Mouse (Mus musculus) limb, embryonic 10.5 days (tissue): ENCODE results near the gene Mapk13. TPM values are rescaled to one million over a fixed set of nuclear protein-coding genes. Genes with fewer than 3 reads are reported as not detected.
"Not testable (repeated sequence)": the region's sequence is repeated elsewhere in the genome, so short reads cannot be mapped to it uniquely, and the experiment has no call there.

Experiments
- DNase-seq: peaks from one replicate; pipeline ENCODE4 v3.0.0-alpha.2; 2017; ENCODE audit warnings: low spot score
- H3K27ac ChIP-seq: fragments of 300-500 bp; sonication (generic); 2 replicates; pipeline ENCODE4 v1.5.1; 2016; ENCODE audit warnings: mild to moderate bottlenecking
- H3K27me3 ChIP-seq: fragments of 300-500 bp; sonication (generic); 2 replicates; pipeline ENCODE4 v1.6.1; 2016; ENCODE audit warnings: low read depth, mild to moderate bottlenecking; ENCODE audit not compliant: poor library complexity, severe bottlenecking
- H3K36me3 ChIP-seq: fragments of 300-500 bp; sonication (generic); 2 replicates; pipeline ENCODE4 v1.6.1; 2016; ENCODE audit warnings: mild to moderate bottlenecking, moderate library complexity
- H3K4me1 ChIP-seq: fragments of 300-500 bp; sonication (generic); 2 replicates; pipeline ENCODE4 v1.6.1; 2016
- H3K4me3 ChIP-seq: fragments of 300-500 bp; sonication (generic); 2 replicates; pipeline ENCODE4 v1.5.1; 2016; ENCODE audit warnings: mild to moderate bottlenecking, moderate library complexity
- H3K9me3 ChIP-seq: fragments of 300-500 bp; sonication (generic); replicated peaks from 2 replicates; pipeline ENCODE4 v1.6.1; 2016; ENCODE audit warnings: mild to moderate bottlenecking
- WGBS: fragments of 180-500 bp; shearing (Covaris S2); methylation state at CpG from one replicate; pipeline ENCODE4 v1.1.7; 2016; 5-methylcytosine and 5-hydroxymethylcytosine counted together
- polyA plus RNA-seq: library from polyadenylated mRNA; unstranded; fragments of >200 nt; fragmentation: Nextera tagmentation; extraction: Ambion mirVana; gene quantifications from 2 replicates; pipeline ENCODE4 v1.2.1, GENCODE M21; 2016

Gene Mapk13
- polyA plus RNA-seq, 1 experiment from 2014 or later, result 8.2 TPM

DNA sequence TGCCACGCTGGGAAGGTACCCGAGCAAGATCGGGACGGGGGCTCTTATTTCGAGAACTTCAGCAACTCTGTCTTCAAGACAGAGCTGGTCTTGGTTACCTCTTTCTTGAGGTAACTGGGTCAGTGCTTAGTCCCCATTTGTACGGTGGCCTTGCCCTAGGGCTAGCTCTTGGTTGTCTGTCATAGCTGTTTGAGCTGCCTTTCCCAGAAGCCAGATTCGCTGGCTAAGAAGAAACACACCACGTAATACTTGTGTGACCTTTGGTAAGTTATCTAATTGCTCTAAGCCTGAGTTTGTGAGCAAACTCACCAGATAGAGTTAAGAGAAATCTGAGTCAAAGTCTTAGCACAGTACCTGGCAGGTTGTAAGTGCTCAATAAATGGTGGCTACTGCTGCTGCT, 39.6 kb downstream of the Mapk13 start:
- no peaks in the 10 kb centered on the region for H3K4me1 ChIP-seq
- peaks cover 97% of the 10 kb centered on the region for H3K36me3 ChIP-seq
- no peak overlapping the region for H3K27ac ChIP-seq
- no peak for DNase-seq
- no peaks in the 10 kb centered on the region for H3K27me3 ChIP-seq
- H3K9me3 ChIP-seq, result no peaks in the 10 kb centered on the region
- no peak overlapping the region for H3K4me3 ChIP-seq
- 95% methylated on average over 8 of the region's 8 CpGs for WGBS

GRCm38 (mm10) chr17:28809175-28809831, 40.2 kb downstream of the Mapk13 start:
- 96% methylated on average over 10 of the region's 10 CpGs for WGBS
- Histone ChIP-seq H3K27ac (no peak overlapping the region), H3K4me1 (no peaks in the 10 kb centered on the region), H3K9me3 (no peaks in the 10 kb centered on the region), H3K27me3 (no peaks in the 10 kb centered on the region), H3K36me3 (peaks cover 97% of the 10 kb centered on the region), H3K4me3 (no peak overlapping the region)
- DNase-seq, result no peak

- WGBS, result 95% methylated on average over 10 of the region's 10 CpGs
- DNase-seq, result no peak
- Histone ChIP-seq H3K4me1 (no peaks in the 10 kb centered on the region), H3K36me3 (peaks cover 97% of the 10 kb centered on the region), H3K27me3 (no peaks in the 10 kb centered on the region), H3K27ac (no peak overlapping the region), H3K4me3 (no peak overlapping the region), H3K9me3 (no peaks in the 10 kb centered on the region)
Measured at GRCm38 (mm10) chr17:28812345-28812744, 43.2 kb downstream of the Mapk13 start.

- Histone ChIP-seq H3K27ac (no peak overlapping the region), H3K27me3 (no peaks in the 10 kb centered on the region), H3K36me3 (peaks cover 98% of the 10 kb centered on the region), H3K4me1 (no peaks in the 10 kb centered on the region), H3K4me3 (no peak overlapping the region), H3K9me3 (no peaks in the 10 kb centered on the region)
- 93% methylated on average over 18 of the region's 18 CpGs for WGBS
- no peak for DNase-seq
Measured at GRCm38 (mm10) chr17:28814529-28815097, 45.5 kb downstream of the Mapk13 start.

GRCm38 (mm10) chr17:28815384-28816004, 46.4 kb downstream of the Mapk13 start:
- H3K36me3 ChIP-seq, result peaks cover 98% of the 10 kb centered on the region
- no peak overlapping the region for H3K4me3 ChIP-seq
- no peak overlapping the region for H3K27ac ChIP-seq
- H3K27me3 ChIP-seq, result no peaks in the 10 kb centered on the region
- H3K4me1 ChIP-seq, result no peaks in the 10 kb centered on the region
- H3K9me3 ChIP-seq, result no peaks in the 10 kb centered on the region
- 86% methylated on average over 10 of the region's 10 CpGs for WGBS
- no peak for DNase-seq

DNA sequence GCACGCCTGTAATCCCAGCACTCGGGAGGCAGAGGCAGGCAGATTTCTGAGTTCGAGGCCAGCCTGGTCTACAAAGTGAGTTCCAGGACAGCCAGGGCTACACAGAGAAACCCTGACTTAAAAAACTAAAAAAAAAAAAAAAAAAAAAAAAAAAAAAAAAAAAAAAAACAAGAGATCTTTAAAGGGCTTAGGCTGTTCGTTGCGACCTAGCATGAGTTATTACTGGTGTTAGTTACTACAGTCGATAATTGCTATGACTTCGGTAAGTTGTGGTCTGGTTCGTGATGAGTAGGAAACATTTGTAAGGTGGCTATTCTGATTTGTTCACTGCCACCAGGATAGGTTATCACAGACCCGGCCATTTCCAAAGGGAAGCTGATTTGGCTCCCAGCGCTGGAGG, 47.2 kb downstream of the Mapk13 start:
- H3K9me3 ChIP-seq, H3K27ac ChIP-seq, H3K27me3 ChIP-seq, H3K4me1 ChIP-seq, DNase-seq, H3K4me3 ChIP-seq: not testable (repeated sequence)
- peaks cover 98% of the 10 kb centered on the region for H3K36me3 ChIP-seq
- 95% methylated on average over 10 of the region's 10 CpGs for whole genome bisulfite sequencing

- no peak overlapping the region for H3K27ac ChIP-seq
- no peaks in the 10 kb centered on the region for H3K9me3 ChIP-seq
- H3K4me1 ChIP-seq, result no peaks in the 10 kb centered on the region
- no peak overlapping the region for H3K4me3 ChIP-seq
- peaks cover 99% of the 10 kb centered on the region for H3K36me3 ChIP-seq
- DNase-seq, result no peak
- WGBS, result 95% methylated on average over 25 of the region's 25 CpGs
- H3K27me3 ChIP-seq, result no peaks in the 10 kb centered on the region
Measured at GRCm38 (mm10) chr17:28816875-28817811, 48.0 kb downstream of the Mapk13 start.

DNA sequence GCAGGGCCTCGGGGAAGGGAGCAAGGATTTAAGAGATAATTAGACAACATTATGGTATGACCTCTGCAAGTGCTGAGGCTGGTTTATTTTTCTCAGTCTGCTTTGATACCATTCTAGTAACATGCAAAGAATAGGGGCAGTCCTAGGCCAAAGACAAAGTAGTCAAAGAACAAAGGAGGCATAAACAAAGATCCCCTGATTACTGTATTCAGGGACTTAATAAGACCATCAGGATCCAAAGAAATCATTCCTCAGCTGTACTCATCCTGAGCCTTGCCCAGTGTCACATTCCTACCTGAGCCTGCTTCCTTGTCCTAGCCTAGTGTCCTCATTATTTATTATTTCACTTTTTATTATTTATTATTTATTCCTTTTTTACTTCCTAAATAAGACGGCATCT, 51.1 kb downstream of the Mapk13 start:
- Histone ChIP-seq H3K9me3 (no peaks in the 10 kb centered on the region), H3K27ac (no peak overlapping the region), H3K4me1 (no peaks in the 10 kb centered on the region), H3K36me3 (peaks cover 99% of the 10 kb centered on the region), H3K4me3 (no peak overlapping the region), H3K27me3 (no peaks in the 10 kb centered on the region)
- 89% methylated on average over 2 of the region's 2 CpGs for WGBS
- DNase-seq, result no peak

GRCm38 (mm10) chr17:28823004-28823745, 54.1 kb downstream of the Mapk13 start:
- no peaks in the 10 kb centered on the region for H3K4me1 ChIP-seq
- no peak for DNase-seq
- H3K9me3 ChIP-seq, result no peaks in the 10 kb centered on the region
- no peak overlapping the region for H3K4me3 ChIP-seq
- peaks cover 100% of the 10 kb centered on the region for H3K36me3 ChIP-seq
- H3K27ac ChIP-seq, result no peak overlapping the region
- H3K27me3 ChIP-seq, result no peaks in the 10 kb centered on the region
- 95% methylated on average over 13 of the region's 13 CpGs for WGBS

DNA sequence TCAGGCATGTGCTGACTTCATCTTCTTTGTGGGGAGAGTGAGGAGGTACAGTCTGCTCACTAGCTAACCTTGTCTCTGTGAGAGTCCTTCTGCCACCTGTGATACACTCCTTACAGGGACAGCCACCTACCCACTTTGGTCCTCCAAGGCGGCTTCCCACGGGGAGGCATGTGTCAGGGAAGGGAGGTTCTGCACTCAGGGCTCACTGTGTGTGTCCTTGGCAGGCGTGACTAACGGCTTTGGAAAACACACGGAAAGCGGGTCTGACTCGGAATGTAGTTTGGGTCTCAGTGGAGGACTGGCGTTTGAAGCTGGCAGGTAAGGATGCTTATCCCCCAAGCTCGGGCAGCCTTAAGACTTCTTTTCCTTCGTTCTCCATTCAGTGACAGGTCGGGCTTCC, 54.7 kb downstream of the Mapk13 start:
- Histone ChIP-seq H3K27me3 (no peaks in the 10 kb centered on the region), H3K4me3 (no peak overlapping the region), H3K27ac (no peak overlapping the region), H3K36me3 (peaks cover 100% of the 10 kb centered on the region), H3K4me1 (no peaks in the 10 kb centered on the region), H3K9me3 (no peaks in the 10 kb centered on the region)
- no peak for DNase-seq
- 88% methylated on average over 11 of the region's 11 CpGs for WGBS

DNA sequence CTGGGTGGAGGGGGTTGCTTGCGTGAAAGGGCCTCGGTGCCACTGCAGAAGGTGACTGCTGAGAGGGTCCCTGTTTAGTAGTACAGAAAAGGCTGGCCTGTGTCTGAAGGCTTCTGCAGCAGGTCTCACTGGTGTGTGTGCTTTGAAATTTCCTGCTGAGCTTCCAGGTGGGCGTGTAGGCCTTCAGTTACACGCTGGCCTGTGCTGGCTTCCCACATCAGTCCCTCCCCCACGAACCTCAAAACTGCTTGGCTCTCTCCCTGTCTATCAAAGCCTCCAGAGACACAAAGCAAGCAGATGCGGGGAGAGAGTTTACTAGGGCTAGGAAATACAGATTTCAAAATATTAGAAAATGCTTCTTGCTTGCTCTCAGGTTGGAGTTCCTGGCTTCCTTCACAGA, 55.8 kb downstream of the Mapk13 start:
- Histone ChIP-seq H3K27ac (no peak overlapping the region), H3K4me1 (no peaks in the 10 kb centered on the region), H3K9me3 (no peaks in the 10 kb centered on the region), H3K36me3 (peaks cover 100% of the 10 kb centered on the region), H3K27me3 (no peaks in the 10 kb centered on the region), H3K4me3 (no peak overlapping the region)
- 82% methylated on average over 6 of the region's 6 CpGs for WGBS
- DNase-seq, result no peak

GRCm38 (mm10) chr17:28825359-28826041, 56.4 kb downstream of the Mapk13 start:
- Histone ChIP-seq H3K36me3 (peaks cover 100% of the 10 kb centered on the region), H3K9me3 (no peaks in the 10 kb centered on the region), H3K27ac (no peak overlapping the region), H3K27me3 (no peaks in the 10 kb centered on the region), H3K4me1 (peaks cover 2% of the 10 kb centered on the region; the same call in 1 of the 2 replicates), H3K4me3 (no peak overlapping the region)
- DNase-seq, result no peak
- WGBS, result 94% methylated on average over 6 of the region's 6 CpGs
